Mouse (Mus musculus) hindbrain, embryonic 15.5 days (tissue): ENCODE data around the gene Dhcr7. TPM values are rescaled to one million over a fixed set of nuclear protein-coding genes. Genes with fewer than 3 reads are reported as not detected.

Experiments used
- microRNA-seq: library from miRNA; unstranded; fragments of <30 nt; microRNA quantifications from one replicate; pipeline ENCODE4, GENCODE M21; 2016
- polyA plus RNA-seq: library from polyadenylated mRNA; unstranded; fragments of >200 nt; fragmentation: Nextera tagmentation; extraction: Ambion mirVana; gene quantifications from 2 replicates; pipeline ENCODE4 v1.2.1, GENCODE M21; 2015

Dhcr7 gene
- polyA plus RNA-seq, 1 experiment from 2014 or later: 80.3 TPM

Small RNAs within 50 kb of the gene (microRNA-seq; reads per million reads assigned to microRNA genes)
- not detected for gene Gm22064

Other genes with a start within 250 kb of the Dhcr7 start
- 67.9 and 71.6 TPM in 2 replicates for gene Cars, start 223.1 kb upstream of the Dhcr7 start, polyA plus RNA-seq
- 0.25 and 0.27 TPM in 2 replicates for gene Tnfrsf26, start 194.4 kb upstream of the Dhcr7 start, polyA plus RNA-seq
- gene Tnfrsf22, start 173.5 kb upstream of the Dhcr7 start, polyA plus RNA-seq: 4.9 and 5.1 TPM in 2 replicates
- 0.90 and 1.6 TPM in 2 replicates for gene Tnfrsf23, start 137.3 kb upstream of the Dhcr7 start, polyA plus RNA-seq
- 37.8 and 39.9 TPM in 2 replicates for gene Osbpl5, start 66.2 kb upstream of the Dhcr7 start, polyA plus RNA-seq
- gene Mrgprg, start 56.2 kb upstream of the Dhcr7 start, polyA plus RNA-seq: not detected in 2 replicates
- 7.0 and 11.2 TPM in 2 replicates for gene Mrgpre, start 38.6 kb upstream of the Dhcr7 start, polyA plus RNA-seq
- gene Nadsyn1, start 296 bp upstream of the Dhcr7 start, polyA plus RNA-seq: 7.2 and 7.7 TPM in 2 replicates
- gene Gm498, start 43.7 kb downstream of the Dhcr7 start, polyA plus RNA-seq: not detected in 2 replicates
- gene Shank2, start 178.8 kb downstream of the Dhcr7 start, polyA plus RNA-seq: 8.8 and 10.2 TPM in 2 replicates